Mouse (Mus musculus) brain, embryonic 14.5 days (tissue): Measurements from ENCODE around the gene Zic1.

Experiments used
- CTCF ChIP-seq: fragments of 200-500 bp; IDR thresholded peaks from 2 replicates; pipeline ENCODE4 v1.5.1; 2012; ENCODE audit warnings: inconsistent platforms, mild to moderate bottlenecking, moderate library complexity, borderline replicate concordance; ENCODE audit not compliant: insufficient read depth, insufficient read length; ENCODE audit errors: extremely low read depth
- POLR2A ChIP-seq: fragments of 200-500 bp; IDR thresholded peaks from 2 replicates; pipeline ENCODE4 v1.6.1; 2012; ENCODE audit warnings: mild to moderate bottlenecking, inconsistent platforms, borderline replicate concordance; ENCODE audit not compliant: poor library complexity, insufficient read depth, insufficient read length, severe bottlenecking; ENCODE audit errors: extremely low read depth

GRCm38 (mm10) chr9:91370191-91370708 is 4.6 kb upstream of the Zic1 start:
- TF ChIP-seq POLR2A (no peak), CTCF (no peak)
